Mouse (Mus musculus) mesoderm, embryonic 11.5 days (tissue): ENCODE measurements at regions not wholly inside any gene's neighbourhood (a gene's known extent, or its start where the extent isn't known, plus 50 kb on each side); places are given as distances from the start of the nearest gene placed in this dataset.
A peak's percentile ranks its signal among the peaks of the same experiment; 100 is the strongest.

Experiments used
- DNase-seq: peaks from one replicate; pipeline ENCODE4 v3.0.0-alpha.2; 2012; ENCODE audit warnings: low read depth, low spot score

- DNase-seq: no peak
Observed at GRCm38 (mm10) chr3:33305756-33306155, 162.7 kb upstream of the Pex5l start.

GRCm38 (mm10) chr3:33262797-33263196 lies 119.8 kb upstream of the Pex5l start:
- DNase-seq: no peak

GRCm38 (mm10) chr3:33219271-33220065 lies 76.4 kb upstream of the Pex5l start:
- DNase-seq: peak; percentile 75

- DNase-seq: peak; percentile 34
Observed at GRCm38 (mm10) chr3:33218291-33218690, 75.2 kb upstream of the Pex5l start.

DNA sequence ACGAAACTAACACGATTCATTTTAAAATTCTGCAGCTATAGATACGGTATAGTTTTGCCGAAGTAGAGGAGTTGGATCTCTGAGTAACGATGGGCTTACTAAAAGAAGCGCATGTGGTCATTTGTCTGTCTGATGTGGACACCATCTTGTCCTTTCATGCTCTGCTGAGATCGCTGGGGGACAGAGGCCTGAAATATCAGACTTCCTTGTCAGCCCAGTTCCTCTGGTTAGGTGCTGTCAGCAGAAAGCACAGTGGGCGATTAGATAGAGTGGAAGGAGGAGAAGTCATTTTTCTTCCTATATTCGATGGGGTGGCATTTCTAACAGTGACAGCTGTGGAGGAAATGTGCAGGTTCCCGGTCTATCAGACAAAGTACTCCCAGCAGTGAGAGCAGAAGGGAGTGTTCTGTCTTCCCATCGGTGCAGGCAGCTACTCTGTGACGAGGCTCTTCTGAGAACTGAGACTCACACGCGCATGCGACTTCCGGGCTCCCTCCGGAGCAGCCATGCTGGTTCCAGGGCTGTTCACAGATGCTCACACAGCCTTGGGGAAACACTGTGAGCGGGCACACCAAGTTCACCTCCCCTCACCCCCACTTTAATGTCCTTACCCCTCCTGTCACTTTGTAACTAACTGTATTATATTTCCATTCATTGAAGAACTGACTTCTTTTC lies 74.5 kb upstream of the Pex5l start:
- DNase-seq: peak; percentile 25

DNA sequence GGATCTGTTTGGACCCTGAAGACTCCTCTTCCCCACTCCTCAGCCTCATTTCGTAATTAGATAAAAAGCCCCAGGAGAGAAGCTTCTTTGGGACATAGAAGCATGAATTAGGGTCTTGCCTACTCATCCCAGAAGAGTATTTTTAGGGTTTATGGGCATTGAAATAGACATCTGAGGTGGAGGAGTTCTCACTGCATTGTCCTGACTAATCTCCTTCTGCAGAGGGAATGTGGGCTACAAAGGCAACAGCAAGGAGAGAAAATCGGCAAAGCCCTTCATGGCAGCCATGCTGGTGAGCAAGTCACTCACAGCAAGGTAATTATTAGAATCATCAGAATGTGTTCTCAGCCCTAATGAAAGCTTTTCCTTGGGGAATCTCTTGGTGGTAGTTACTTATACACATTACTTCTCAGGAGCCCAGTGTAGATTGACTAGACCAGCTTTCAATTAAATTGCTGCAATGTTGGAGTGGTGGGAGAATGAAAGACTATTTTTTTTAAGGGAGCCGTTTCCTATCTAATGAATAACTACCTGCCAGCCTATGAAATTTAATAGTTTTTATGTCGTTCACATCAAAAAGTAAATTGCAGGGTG lies 68.3 kb upstream of the Pex5l start:
- DNase-seq: no peak
